Mouse (Mus musculus): ENCODE data around the gene Gng7.

Gng7 gene

DNA sequence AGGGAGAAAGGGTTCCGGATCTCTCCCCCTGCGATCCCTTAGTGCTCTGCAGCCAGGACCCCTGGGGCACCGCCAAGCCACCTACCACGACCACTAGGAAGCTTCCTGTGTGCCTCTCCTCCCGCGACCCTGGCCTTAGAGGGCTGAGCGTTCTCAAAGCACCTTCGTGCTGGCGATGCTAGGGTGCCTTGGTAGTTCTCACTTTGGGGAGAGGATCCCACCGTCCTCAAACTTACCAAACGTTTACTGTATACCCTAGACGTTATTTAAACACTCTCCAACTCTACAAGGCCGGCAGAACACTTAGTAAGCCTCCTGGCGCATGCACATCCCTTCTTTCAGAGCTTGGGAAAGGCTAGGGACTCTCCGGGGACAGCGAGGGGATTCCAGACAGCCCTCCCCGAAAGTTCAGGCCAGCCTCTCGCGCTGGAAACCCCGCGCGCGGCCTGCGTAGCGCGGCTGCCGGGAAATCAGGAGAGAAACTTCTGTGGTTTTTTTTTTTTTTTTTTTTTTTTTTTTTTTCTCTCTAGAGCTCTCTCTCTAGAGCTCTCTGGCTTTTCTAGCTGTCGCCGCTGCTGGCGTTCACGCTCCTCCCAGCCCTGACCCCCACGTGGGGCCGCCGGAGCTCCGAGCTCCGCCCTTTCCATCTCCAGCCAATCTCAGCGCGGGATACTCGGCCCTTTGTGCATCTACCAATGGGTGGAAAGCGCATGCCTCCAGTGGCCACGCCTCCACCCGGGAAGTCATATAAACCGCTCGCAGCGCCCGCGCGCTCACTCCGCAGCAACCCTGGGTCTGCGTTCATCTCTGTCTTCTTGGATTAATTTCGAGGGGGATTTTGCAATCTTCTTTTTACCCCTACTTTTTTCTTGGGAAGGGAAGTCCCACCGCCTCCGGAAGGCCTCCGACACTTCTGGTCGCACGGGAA lies 85.2 kb downstream of the Gng7 start, which contains the start of gene Gadd45b:
Gadd45b (plus strand) TSS at position 775 of the 928 bp plus-strand sequence.
- DNase-seq (ENCODE audit: low spot score in 2 of 2): peak; percentile 97 to 98

DNA sequence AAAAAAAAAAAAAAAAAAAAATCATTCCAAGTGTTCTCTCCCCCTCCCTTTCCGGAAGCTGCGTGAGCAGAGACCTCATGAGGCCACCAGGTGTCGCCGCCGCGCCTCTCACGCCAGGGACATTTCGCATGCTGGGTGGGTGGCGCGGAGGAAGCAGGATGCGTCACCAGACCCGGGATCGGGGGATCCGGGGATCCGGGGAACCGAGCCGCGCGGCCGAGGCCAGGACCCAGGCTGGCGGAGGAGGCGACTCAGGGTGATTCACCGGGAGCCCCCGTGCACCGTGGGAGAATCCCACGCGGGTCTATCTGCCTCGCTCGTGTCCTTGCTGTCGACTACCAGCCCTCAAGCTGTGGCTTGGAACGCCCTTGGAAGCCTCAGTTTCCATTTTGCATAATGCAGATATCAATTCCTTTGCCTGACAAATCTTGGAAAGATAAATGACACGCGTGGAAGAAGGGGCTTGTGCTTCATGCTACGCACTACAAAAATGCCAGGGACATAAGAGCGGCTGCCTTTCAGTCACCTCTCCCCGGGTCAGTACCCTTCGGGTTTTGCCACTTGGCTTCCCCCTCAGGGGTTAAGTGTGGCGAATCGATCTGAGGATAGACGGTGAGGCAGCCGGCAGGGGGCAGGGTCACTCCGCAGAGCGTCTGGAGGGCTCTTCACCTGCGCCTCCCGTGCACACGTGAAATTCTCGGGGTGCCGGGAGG lies 86.0 kb downstream of the Gng7 start:
- peak; percentile 90 for DNase-seq (ENCODE audit: low spot score in 2 of 2)

DNA sequence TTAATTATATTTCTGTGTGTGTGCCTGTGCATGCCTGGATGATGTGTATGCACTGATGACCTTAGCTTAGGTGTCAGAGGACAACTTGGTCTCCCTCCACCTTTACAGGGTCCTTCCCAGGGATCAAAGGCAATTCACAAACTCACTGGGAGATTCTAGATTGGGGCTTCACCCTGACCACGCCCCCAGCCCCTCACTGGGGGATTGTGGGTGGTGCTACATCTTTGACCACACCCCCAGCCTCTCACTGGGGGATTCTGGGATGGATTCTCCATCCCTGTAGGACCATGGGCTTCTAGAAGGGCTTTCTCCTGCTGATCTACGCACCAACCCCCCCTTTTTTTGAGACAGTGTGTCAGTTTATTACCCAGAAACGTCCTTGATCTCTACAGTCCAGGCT lies 89.3 kb downstream of the Gng7 start:
- no peak for DNase-seq (ENCODE audit: low spot score in 2 of 2)

DNA sequence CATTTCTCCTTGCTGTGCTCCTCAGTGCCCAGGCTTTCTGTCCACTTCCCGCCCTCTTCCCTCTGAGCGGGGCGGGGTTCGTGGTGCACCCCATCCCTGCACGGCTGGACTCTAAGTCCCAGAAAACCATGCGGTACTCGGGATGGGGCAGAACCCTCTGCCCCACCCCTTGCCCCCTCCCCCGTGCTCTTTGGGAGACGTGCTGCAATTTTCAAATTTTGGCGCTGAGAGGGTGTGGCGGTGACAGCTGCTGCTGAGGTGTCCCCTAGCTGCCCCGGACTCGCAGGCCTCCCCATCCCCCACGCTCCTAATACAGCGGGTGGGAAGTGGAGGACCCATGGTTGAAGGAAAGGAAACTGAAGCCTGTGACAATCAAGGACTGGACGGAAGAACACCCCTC lies 92.8 kb downstream of the Gng7 start:
- DNase-seq (ENCODE audit: low spot score in 2 of 2): no peak

DNA sequence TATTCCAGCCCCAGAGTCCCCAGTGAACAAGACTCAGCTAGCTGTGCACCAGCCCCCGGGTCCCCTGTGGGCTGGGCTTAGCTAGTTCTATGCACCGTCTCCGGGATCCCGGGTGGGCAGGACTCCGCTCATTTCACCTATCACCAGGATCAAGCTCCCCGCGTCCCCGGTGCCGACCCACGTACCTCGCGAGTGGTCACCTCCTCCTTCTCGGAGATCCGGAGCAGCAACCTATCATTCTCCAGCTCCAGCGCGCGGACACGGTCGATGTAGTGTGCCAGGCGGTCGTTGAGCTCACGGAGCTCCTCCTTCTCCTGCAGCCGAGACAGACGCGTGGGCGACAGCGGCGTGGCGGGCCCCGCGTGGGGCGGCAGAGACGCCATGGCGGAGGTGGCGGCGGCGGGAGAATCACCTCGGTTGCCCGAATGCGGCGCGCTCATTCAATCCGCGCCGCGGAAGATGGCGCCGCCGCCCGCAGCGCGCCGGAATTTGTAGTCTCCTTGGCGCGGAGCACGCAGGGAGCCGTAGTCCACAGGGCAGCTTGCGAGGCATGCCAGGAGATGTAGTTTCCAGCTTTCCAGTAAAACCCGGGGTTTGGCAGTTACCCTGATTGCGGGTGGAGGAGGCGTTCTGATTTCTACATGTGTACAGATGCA lies 96.8 kb downstream of the Gng7 start, which contains the start of gene Lmnb2:
Lmnb2 (minus strand) TSS at position 467 of the 656 bp plus-strand sequence.
- peak; percentile 65 to 67 for DNase-seq (ENCODE audit: low spot score in 2 of 2)

DNA sequence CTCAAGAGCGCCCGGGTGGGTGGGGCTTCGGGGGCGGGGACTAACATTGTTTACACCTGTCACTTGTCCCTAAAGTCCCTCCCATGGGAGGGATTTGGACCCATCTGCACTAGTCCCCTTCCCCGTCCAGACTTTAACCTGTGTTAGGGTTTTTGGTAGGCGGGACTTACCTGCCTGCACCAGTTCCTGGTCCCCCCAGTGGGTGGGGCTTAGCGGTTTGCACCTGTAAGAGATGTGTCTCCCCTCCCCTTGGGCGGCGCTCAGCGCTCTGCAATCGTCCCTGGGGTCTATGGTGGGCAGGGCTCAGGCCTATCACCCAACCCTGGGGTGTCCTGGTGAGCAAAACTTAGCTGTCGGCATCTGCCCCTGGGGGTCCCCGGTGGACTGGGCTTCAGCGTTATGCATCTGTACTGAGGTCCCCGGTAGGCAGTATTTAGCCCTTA lies 97.4 kb downstream of the Gng7 start:
- no peak for DNase-seq (ENCODE audit: low spot score in 2 of 2)

DNA sequence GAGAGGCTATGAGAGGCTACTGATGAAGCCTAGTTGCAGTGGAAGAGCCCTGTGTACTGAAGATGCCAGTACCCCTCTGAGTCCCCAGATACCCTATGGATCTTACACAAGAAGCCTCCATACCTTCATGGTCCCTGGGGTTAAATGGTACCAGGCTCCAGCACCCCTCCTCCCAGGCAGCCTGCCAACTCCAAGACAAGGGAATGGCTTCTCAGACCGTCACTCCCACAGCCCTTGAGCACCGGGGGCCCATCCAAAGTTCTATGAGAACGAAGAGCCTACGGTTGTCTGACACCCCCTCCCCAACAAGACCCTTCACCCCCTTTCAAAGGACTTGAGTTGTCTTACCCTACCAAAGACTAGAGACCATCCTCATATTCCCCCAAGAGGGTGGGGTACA lies 99.0 kb downstream of the Gng7 start:
- no peak for DNase-seq (ENCODE audit: low spot score in 2 of 2)

DNA sequence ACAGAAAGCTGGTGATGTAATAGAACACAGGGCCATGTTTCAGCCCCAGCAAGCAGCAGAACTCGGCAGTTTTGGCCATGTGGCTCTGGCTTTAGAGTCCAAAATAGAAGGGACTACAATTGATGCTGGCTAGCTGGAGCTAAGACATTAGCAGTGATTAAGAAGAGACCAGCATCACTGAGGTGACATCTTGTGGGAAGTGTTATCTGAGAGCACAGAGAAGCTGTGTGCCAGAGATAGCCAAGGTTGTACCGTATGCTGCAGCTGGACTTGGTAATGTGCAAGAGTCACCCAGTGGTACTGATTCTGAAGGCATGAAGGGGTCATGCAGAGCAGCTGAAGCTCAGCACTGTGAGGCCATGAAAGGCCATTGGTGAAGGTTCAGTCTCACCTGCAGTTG lies 99.5 kb downstream of the Gng7 start:
- no peak for DNase-seq (ENCODE audit: low spot score in 2 of 2)

DNA sequence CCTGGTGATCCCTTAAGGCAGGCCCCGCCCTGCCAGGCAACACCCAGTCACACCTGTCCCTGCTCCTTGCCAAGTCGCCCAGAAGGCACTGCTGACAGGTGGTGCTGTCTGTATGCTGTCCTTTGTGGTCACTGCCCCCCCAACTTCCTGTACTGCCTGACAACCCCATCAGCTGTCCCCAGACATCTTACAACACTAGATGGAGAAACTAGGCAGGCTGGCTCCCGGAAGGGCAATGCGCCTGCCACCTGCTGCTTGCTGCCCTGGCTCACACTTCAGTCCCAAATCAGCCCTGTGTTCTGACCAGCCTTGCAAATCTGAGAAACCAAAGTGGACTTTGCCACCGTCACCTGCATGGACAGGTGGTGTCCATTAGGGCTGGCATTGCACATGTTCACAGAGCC lies 100.5 kb downstream of the Gng7 start:
- DNase-seq (ENCODE audit: low spot score in 2 of 2): no peak

DNA sequence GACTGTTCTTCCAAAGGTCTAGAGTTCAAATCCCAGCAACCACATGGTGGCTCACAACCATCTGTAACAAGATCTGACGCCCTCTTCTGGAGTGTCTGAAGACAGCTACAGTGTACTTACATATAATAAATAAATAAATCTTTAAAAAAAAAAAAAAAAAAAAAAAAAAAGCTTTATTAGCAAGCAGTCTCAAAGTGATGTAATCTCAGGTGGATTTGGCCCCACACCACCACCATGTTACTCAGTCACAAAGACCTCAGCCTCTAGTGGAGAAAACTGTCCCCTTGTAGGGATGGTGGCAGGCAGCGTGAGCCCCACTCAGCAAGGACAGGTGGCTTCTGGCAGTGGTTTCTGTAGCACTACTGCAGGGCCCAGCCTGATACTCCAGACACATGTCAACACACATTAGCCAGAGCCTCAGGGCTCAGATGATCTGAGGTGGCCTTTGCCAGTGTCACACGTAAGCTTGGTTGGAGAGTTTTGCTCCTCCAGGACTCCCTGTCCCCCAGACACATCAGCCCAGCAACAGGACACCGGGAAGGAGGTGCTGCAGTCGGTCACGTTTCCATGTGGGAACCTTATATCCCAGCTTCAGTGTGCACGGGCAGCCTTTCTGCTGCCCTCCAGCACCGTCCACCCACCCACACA lies 101.3 kb downstream of the Gng7 start:
- DNase-seq (ENCODE audit: low spot score in 2 of 2): no peak

DNA sequence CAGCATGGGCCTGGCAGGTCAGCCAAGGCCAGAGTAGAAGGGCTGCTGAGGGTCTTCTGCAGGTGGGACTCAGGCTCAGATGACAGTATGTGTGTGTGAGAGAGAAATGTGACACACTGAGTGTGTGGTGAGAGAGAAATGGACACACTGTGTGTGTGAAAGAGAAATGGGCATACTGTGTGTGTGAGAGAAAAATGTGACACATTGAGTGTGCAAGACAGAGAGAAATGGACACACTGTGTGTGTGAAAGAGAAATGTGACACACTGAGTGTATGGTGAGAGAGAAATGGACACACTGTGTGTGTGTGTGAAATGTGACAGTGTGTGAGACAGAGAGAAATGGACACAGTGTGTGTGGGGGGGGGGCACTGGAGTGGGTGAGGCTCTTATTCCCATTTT lies 102.9 kb downstream of the Gng7 start:
- DNase-seq (ENCODE audit: low spot score in 2 of 2): no peak

DNA sequence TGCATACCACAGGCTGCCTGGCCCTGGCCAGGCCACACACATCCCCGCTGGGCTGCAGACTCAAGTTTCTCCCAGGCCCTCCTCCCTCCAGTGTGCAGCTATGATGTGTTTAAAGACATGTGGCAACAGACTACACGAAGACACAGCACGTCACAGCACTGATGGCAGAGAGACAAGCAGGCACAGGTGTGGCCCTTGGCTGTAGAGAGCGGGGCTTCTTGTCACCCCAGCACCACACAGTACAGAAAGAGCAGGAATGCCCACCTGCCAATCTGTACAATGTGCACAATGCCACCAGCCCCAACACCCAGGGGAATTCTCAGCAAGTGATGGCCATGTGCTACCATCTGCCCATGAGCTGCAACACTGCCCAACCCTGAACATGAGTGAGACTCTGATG lies 103.4 kb downstream of the Gng7 start:
- no peak for DNase-seq (ENCODE audit: low spot score in 2 of 2)

DNA sequence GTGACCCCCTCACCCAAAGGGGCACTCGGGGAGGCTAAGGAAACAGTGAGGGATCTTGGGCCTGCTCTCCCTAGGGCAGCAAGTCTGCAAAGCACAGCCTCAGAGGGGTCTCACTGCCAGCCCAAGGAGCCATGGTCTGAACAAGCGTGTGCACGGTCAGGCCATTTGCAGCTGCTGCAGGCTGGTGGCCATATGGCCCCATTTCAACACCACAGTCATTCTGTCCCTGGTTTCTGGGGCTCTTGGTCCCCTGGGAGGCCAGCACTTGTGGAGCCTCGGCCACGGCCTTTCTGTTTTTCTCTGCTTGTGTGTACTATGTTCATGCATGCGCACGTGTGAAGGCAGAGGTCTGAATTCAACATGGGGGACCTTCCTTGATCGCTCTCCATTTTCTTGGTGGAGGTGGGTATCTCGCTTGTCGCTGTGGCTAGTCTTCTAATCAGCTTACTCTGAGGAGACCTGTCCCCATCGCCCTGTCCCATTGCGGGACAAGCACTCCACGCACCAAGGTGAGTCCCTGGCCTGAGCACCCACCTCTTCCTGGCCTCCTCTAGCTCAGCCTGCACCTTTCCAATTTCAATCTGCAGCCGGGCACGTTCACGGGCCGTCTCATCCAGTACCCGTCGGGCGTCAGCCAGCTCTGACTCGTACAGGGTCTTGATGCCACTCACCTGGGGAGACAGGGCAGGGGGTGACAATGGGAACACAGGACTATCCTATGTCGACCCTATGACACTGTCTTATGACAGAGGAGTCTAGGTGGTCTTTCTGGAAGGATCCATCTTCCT lies 105.2 kb downstream of the Gng7 start:
- no peak for DNase-seq (ENCODE audit: low spot score in 2 of 2)

DNA sequence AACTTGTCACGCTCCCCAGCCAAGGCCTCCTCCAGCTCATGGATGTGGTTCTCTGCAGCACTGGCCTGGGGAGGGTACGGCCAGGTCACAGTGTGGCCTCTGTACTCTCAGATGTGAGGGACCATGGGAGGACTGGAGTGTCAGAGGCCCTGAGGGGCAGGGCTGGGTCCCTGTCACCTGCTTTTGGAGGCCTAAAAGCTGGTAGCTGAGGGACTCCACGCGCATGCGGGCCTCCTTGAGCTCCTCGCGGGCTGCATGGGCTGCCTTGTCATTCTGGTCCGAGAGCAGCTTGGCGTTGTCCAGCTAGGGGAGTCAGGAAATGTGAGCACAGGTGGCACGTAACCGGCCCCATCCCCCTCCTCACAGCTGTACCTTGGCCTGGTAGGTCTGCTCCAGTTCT lies 110.0 kb downstream of the Gng7 start:
- no peak for DNase-seq (ENCODE audit: low spot score in 2 of 2)

DNA sequence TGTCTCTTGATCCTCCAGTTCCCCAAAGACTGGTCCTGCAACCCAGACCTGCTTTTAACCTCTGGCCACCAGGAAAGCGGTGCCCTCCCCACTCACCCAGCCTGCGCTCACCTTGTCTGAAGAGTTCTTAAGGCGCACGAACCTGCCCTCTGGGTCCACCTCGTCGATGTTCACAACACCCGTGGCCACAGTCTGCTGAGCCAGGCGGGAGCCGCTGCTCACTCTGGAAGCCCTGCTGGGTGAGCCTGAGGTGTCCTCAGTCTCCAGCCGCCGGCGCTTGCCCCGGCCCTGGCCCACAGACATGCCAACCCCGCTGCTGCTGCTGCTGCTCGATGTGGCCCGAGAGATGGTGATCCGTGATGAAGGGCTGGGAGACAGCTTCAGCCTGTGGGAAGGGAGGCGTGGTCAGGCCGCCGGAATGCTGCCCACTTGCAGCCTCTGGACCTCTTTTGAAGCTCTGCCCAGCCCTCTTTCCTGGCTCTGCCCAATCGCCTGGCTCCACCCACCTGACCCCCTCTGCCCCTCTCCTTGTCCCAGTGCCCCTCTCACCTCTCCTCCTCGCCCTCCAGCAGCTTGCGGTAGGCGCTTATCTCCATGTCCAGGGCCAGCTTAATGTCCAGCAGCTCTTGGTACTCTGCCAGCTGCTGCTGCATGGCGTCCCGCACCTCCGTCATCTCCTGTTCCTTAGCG lies 110.6 kb downstream of the Gng7 start:
- DNase-seq (ENCODE audit: low spot score in 2 of 2): no peak

DNA sequence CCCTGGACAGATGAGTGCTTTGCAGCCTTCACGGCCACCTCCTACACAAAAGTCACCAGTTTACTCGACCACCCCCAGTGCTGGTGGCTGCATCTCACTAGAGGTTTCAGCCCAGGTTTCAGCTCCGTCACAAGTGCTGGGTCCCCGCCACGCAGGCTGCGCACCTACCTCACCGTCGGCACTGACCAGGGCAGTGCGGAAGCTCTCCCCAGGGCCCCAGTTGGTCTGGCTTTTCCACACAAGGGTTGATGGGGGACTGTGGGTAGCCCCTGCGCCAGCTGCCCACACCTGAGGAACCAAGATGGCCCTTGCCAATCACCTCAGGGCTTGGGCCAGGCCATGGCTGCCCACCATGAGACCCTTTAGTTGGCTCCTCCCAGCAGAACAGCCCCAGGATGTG lies 111.5 kb downstream of the Gng7 start:
- no peak for DNase-seq (ENCODE audit: low spot score in 2 of 2)

DNA sequence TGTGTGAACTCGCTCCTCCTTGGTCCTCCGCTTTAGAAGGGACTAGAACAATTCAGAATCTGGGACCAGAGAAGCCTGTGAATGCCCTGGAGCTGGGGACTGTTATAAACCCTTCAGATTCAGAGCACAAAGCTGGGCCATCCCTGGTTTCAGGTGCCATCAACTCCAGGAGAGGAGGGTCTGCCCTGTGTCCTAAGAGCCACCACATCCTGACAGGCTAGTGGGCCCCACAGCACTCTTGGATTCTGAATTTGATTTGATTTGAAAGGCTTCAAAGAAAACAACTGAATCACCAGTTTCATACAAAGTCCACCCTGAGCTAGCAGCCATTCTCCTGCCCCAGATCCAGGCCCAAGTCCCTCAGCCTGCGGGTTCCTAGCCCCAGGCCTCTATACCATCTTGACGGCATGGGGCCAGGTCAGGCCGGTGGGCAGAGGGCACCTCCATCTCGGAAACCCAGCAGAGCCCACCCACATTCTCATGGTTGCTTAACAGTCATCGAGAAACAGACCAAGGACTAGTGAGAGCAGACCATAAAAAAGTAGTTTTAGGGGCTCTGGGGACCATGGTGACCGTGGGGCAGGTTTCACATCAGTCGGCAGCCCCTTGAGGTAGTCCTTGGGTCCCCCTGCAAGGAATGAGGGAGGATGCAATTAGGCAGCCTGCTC lies 112.3 kb downstream of the Gng7 start:
- DNase-seq (ENCODE audit: low spot score in 2 of 2): no peak

DNA sequence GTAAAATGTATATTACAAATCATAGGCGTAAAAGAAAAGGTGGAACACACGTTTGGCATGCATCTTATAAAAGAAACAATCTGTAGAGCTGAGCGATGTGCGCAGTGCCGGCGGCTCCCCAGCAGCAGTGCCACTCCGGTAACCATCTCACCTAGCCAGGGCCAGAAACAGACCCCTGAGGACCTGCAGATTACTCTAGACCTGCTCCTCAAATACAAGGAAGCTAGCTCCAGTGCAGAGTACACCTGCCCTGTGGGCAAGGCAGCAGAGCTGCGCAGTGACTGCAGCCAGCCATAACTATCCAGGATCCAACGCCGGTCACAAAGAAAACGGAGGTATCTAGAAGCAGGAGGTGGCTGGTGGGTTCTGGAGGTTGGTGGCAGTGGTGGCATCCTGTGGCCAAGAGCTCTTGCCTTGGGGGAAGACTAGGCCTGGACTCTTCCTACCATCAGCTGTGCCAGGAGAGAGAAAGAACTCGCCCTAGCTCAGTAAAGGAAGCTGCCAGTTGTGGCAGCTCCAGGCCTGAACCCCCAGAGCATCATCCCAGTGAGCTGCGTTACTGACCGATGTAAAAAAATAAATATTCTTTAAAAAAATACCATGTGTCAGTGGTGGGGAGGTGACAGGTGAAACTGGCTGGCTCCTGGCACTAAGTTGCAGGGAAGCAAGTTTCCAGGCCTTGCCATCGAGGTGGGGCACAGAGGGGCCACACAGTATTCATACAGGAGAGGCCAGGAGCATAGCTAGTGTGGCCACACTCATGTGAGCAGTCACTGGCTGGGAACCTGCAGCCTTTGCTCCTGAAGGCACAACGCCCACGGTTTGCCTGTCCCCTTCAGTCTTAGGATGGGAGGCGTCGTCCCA lies 113.1 kb downstream of the Gng7 start:
- DNase-seq (ENCODE audit: low spot score in 2 of 2): no peak
